Mouse (Mus musculus): ENCODE results near the gene Afp.

- TF ChIP-seq CTCF (IDR thresholded peaks at IDR 0.05; ENCODE audit: insufficient read depth, low read length) (no peak), POLR2A (IDR thresholded peaks at IDR 0.05; ENCODE audit: borderline replicate concordance, extremely low read depth, low read depth, low read length) (no peak)
Observed at GRCm38 (mm10) chr5:90509828-90510592, 19.5 kb downstream of the Afp start.
